Mouse (Mus musculus) neural tube, embryonic 10.5 days (tissue): Measurements from ENCODE around the gene Fcer1g.

Source experiments
- DNase-seq: peaks from one replicate; pipeline ENCODE4 v3.0.0-alpha.2; 2017; ENCODE audit warnings: low spot score; ENCODE audit errors: extremely low spot score

Fcer1g gene

DNA sequence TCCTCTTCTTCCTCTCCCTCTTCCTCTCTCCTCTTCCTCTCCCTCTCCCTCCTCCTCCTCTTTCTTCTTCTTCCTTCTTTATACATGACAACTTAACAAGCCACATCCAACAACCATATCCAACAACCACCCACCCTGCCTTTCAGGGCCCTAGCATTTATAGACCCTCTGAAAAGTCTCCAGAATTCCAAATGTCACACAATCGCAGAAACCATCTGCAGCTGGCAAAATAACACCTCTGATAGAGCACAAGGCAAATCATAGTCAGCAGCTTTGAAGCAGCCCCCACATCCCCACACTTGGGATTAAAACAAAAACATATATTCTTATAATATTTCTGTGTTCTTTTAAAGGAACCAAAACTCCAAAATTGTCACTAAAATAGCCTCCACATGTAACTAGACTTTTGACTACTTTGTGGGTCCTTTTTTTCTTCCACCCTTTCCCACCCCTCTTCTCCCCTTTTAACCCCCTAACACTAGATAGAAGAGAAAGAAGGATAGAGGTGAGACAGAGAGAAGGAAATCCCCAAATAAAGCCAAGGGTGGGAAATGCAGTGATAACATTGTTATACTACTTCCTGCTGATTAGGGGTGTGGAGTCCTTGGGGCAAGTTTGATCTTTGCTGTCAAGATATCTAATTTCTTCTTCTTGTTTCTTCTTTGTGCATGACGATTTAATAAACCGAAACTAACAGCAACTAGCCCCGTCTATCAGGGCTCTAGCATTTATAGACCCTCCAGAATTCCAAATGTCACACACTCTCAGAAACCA is 32.0 kb upstream of the Fcer1g start:
- no peak for DNase-seq

DNA sequence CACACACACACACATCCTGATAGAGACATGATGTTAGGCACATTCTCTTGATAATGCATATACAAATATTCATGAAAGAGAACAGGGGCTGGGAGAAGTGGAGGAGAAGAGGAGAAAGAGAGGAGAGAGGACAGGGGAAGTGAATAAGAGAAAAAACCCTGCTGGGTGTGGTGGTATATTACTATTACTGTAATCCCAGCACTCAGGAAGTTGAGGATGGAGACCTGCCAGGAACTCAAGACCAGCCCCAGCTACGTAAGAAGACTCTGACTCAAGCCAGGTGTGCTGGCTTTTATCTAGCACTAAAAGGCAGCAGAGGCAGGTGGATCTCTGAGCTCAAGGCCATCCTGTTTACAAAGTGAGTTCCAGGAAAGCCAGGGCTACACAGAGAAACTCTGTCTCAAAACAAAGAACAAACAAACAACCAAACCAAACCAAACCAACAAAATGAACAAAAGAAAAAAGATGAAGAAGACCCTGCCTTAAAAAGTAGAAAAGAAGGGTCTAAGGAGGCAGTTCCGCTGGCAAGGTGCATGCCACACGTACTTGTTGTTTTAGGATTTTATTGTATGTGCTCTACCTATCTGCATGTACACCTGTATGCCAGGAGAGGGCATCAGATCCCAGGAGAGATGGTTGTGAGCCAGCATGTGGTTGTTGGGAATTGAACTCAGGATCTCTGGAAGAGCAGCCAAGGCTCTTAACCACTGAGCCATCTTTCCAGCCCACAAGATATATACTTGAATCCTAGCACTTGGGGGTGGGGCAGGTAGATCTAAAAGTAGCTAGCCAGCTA is 29.7 kb upstream of the Fcer1g start:
- DNase-seq = no peak

DNA sequence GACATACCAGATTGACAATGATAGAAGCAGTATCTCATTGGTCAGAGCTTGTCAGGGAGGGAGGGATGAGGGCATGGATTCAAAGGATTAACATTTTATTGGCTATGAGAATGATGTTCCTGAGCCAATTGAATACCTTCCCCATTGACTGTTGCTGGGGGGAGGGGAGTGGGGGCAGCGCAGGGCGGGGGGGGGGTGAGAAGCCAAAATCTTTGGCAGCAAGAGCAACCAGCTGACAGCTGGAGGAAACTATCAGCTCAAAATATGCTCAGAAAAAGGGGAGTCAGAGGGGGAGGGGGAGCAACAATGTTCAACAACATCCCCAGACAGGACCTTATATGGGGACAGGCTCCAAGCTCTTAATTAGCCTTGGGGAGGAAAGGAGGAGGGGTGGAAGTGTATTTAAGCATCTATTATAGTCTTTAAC is 29.0 kb upstream of the Fcer1g start:
- no peak for DNase-seq

DNA sequence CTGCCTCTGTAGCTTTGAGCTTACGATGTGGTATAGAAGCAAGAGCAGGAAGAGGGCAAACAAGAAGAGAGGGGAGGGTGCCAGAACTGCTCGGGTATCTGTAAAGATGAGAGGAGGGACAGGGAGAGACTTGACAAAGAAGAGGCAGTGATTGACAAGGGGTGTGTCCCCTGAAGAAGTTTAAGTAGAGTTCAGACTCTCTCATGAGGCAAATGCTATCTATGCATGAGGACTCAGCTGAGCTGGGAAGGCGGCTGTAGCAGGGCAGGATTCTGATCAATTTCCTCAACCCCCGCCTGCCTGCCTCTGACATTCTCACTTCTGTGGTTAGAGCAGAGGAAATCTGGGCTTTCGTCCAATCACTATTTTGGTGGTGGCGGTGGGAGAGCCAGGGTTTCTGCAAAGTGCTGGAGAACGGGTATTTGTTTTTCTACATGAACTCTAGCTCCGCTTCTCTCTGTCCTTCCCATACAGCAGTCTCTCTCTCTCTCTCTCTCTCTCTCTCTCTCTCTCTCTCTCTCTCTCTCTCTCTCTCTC is 28.5 kb upstream of the Fcer1g start:
- DNase-seq = no peak

DNA sequence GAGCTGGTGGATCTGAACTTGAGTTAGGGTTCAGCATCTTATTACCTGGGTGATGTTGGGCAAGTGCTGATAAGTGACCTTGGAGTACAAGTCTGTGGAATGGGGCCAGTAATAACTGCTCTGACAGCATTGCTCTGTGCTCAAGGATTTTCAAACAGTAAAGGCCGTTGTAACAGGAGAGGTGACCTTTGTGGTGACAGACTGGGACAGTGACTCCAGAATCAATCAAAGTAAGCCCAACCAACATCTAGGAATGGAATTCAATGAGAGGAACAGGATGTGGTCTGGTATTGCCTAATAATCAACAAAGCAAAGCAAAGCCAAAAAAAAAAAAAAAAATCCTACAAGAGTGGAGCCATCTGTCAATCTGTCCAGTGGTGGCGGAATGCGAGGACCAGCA is 26.2 kb upstream of the Fcer1g start:
- no peak for DNase-seq

DNA sequence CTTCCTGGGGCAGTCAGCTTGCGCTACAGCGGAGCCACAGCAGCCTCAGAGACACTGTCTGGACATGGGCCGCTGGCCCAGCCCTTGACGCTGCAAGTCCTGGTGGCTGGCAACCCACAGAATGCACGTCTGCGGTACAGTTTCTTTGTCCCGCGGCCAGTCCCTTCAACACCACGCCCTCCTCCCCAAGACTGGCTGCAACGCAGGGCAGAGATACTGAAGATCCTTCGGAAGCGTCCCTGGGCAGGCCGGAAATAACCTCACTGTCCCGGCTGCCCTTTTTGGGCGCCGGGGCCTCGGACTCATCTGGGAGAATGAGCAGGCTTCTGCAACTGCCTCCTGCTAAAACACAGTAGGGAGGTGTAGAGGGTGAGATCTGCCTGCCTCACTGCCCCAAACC is 24.8 kb upstream of the Fcer1g start:
- no peak for DNase-seq

DNA sequence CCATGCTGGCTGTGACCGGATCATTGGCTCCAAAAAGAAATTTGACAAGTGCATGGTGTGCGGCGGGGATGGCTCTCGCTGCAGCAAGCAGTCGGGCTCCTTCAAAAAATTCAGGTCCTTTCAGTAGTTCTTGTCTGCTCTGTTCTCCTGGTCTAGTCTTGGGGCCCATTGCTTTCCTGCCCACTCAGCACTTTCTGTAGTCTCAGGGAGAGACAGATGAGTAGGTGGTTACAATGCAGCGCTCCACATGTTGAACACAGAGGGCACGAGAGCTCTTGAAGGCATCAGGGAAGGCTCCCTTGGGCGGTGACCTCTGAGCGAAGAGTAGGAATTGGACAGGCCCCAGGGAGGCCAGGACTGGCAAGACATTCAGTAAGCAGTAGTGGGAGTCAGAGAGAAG is 23.6 kb upstream of the Fcer1g start:
- DNase-seq = no peak

DNA sequence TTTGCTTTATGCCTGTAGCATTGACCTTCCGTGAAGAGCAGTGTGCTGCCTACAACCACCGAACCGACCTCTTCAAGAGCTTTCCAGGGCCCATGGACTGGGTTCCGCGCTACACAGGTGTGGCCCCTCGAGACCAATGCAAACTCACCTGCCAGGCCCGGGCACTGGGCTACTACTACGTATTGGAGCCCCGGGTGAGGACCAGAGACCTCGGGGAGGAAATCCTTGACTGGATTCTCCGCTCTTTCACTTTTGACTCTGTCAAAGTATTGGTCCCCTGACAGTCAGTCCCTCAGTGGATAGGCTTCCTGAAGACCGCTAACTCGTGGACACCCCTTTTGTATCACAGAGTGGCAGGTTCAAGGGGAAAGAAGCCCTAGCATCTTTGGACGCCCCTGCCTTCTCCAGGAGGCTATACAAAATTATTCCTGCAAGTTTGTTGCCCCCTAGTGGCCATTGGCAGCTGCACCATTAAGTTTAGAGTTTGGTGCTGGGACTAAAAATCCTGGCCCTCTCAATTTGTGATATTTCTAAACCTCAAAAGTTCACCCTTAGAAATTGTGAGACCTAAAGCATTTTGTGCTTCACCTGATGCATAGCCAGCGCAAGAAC is 22.9 kb upstream of the Fcer1g start:
- DNase-seq = peak; percentile 66

DNA sequence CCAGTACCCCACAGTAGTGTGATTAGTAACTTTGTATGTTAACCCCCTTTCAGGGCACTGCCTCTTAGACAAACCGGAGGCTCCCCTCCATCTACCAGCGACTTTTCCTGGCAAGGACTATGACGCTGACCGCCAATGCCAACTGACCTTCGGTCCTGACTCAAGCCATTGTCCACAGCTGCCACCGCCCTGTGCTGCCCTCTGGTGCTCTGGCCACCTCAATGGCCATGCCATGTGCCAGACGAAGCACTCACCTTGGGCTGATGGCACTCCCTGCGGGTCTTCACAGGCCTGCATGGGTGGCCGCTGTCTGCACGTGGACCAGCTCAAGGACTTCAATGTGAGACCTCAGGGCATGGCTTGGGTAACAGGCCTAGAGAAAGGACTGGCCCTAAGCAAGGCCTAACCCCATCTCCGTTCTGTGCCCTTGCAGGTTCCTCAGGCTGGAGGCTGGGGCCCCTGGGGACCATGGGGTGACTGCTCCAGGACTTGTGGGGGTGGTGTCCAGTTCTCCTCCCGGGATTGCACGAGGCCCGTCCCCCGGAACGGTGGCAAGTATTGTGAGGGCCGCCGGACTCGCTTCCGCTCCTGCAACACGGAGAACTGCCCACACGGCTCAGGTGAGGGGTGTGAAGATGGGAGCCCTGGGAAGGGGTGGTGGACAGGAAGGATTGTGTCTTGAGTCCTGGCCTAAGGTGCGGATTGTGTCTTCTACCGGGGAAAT is 22.1 kb upstream of the Fcer1g start:
- no peak for DNase-seq

DNA sequence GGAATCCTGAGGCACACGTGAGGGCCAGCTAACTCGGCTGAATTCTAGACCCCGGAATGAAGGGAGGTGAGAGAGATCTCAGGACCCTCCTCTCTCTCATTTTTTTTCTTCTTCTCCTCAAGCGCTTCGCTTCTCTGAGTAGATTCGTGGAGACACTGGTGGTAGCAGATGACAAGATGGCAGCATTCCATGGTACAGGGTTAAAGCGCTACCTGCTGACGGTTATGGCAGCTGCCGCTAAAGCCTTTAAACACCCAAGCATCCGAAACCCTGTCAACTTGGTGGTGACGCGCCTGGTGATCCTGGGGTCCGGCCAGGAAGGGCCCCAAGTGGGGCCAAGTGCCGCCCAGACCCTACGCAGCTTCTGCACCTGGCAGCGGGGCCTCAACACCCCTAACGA is 18.2 kb upstream of the Fcer1g start:
- DNase-seq = no peak

DNA sequence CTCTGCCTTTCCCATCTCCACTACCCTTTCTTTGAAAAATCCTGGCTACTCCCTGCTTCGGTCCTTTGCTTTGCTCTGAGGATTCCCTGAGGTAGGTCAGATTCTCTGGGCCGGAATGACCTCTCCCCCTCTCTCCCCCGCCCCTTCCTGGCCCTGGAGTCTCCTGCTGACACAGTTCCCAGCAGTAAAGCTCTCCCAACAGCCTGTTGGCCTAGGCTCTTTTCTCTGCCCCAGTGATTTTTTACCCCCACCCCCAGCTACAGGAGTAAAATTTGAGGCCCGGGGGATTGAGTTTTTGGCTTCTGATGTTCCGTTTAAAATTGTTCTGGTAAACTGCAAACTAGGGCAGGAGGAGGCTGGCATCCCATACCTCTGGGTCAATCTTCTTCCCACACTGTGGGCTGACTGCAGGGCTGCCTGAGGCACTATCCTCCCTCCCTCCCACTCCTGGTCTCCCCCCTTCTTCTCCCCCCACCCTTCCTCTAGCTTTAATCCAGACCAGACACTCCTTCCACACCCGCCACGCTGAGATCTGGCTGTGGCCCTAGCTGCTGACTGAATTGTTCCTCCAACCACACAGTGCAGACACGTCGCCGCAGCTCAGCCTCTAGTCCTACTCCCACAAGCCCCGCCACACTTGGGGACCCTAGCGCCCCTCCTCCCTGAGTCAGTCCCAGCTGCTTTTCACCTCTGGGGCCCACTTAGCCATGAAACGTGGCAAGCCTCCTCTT is 17.6 kb upstream of the Fcer1g start:
- DNase-seq = peak; percentile 65

DNA sequence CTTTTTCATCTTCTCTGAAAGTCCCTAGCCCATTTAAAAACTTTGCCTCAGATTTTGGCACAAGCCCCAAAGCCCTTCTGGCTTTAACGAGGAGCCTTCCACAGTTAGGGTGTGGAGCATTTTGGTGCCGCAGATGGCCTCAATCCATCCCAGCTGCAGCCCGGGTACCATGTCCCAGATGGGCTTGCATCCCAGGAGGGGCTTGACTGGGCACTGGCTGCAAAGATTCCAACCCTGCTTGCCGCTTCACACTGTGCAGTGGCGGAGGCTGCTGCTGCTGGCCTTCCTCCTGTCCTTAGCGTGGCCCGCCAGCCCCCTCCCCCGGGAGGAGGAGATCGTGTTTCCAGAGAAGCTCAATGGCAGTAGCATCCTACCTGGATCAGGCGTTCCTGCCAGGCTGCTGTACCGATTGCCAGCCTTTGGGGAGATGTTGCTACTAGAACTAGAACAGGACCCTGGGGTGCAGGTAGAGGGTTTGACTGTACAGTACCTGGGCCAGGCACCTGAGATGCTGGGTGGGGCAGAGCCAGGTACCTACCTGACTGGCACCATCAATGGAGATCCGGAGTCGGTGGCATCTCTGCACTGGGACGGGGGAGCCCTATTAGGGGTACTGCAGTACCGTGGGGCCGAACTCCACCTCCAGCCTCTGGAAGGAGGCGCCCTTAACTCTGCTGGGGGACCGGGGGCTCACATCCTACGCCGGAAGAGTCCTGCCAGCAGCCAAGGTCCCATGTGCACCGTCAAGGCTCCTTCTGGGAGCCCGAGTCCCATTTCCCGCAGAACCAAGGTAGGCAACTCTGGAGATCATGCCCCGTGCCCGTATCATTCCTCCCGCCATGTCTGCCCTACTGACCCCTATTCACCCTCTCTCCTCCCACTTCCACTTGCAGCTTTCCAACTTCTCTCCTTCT is 16.8 kb upstream of the Fcer1g start, which contains the start of gene Ndufs2:
Gene Ndufs2 (minus strand): TSS at position 709 of the 914 bp plus-strand sequence.
- peak; percentile 50 for DNase-seq

DNA sequence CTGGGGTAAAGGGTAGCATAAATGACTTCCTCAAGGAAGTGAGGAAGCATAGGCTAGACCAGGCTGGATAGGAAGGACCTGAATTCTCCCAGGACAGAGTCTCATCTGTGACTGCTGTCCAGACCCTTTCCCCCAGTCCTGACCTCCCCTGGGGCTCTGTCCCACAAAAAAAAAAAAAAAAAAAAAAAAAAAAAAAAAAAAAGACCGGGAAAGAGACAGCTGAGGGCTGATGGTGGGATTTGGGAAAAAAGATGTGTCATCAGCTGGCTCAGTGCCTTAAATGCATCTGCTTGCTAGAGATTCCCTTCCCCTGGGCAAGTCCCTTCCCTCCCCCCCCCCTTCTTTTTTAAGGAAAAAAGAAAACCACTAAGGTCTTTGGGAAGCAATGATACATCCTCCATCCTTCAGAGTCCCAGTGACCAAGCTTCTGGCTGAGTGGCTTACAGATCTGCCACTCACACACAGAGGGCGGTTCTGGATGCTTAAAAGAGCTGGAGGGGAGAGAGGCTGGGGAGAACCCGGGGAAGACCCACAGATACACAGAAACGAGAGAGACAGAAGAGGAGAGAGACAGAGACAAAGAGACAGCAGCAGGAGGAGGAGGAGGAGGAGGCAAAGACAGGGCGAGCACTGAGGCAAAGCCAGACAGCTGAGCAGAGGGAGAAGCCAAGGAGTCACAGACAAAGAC is 15.9 kb upstream of the Fcer1g start, which contains the start of gene Adamts4:
Gene Adamts4 (plus strand): TSS at position 509 of the 688 bp plus-strand sequence.
- DNase-seq = peak; percentile 54

DNA sequence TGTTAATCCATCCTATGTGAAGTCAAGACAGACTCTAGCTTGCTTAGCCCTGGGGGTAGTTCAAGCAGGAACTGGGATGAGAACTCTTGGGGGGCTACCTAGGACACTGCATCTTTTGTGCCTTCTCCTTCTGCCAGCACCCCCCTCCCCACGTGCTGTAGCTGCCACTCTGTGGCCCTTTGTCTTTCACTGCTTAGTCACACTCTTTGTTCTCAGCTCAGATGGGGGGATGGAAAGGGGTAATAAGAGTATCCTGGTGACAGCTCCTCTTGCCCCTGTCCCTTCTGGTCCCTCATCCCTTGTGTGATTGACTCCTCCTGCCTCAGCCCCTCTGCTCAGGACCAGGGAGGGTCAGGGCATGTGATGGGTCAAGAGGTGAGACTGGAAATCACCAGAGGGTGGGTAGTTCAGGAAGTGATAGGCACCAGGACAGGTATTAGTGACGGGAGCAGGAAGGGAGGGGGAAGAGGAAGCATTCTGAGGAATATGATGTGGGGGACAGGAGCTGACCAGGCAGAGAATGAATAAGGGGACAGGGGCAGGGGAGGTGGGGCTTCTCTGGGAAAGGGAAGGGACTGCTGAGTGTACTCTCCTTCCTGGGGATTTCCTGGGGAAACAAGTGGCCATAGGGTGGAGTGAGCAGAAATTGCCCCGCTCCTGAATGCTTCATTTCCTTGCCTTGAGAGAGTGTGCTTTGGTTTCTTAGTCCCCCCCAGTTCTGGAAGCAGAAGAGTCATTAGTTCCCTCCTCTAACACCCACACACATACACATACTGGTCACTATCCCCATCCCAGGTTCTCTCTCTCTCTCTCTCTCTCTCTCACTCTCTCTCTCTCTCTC is 14.4 kb upstream of the Fcer1g start:
- no peak for DNase-seq

DNA sequence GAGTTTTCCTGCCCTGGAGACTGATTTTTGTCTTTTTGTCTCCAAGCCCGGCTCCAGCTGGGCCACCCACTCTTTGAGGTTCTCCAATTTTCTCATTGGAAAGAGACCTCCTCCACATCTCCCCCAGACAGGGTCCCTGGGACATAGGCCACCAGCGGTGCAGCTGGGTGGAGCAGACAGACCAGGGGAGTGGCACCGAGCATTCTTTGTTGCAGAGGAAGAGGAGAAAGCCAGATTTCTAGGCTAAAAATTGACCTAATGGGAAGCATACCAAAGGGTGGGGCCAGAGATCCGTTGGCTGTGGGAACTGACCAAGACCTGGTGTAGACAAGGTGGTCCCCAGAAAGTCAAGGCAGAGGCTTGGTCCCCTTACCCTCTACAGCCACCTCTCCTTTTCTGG is 13.8 kb upstream of the Fcer1g start:
- no peak for DNase-seq

DNA sequence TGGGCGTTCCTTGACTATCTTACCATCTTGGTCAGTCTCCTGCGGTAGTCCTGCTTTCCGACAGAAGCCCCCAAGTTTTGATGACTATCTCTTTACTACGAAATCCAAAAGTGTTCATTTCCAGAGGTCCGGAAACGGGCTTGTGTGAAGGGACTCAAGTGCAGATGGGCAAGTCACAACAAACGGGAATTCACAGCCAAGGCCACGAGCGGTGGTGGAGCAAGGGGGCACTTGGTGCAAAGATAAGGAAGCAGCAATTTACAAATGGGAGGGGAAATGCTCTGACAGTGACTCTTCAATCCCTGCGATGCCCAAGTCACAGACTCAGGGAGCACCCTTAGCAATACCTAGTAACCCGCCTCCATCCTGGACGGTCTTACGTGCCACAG is 13.3 kb upstream of the Fcer1g start:
- no peak for DNase-seq

DNA sequence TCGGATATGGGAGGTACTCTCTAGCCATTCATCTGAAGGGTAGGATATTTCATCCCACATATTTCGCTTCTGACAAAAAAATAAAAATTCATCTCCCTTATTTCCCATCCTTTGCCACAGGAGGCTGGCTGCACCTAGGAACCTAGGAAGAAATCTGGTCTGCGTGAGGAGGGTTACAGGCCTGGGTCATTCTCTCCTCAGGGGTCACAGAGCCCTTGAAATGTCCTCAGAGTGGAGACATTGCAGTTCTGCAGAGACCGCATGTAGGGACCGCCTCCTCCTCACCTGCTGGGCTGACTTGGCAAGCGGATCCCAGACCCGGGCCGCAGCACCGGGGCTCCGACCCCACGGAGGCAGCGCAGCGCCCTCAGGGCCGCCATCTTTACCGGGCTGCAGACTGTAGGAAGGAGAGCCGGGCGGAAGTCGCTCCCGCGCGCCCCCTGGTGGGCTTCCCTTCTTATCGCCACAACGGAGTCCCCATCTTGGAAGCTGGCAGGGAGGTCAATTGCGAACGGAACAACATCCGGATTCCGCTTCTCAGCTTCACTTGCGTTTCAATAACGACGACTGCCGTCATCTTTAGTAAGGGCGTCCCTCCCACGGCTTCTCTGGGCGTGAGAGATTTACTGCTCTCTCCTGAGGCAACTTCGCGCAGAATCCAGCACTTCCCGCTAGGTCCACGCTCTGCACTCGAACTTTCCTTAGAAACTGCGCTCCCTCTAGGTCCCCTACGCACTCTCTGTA is 12.7 kb upstream of the Fcer1g start:
- DNase-seq = peak; percentile 98
